Mouse (Mus musculus) lung, adult 18-20 months (tissue): ENCODE results near the gene Kctd6.
"Not testable (repeated sequence)": the region's sequence is repeated elsewhere in the genome, so short reads cannot be mapped to it uniquely, and the experiment has no call there.

ENCODE experiments used
- DNase-seq, 2 experiments: peaks; one replicate each; pipeline ENCODE4 v3.0.0; 2022; ENCODE audit warnings: mixed read lengths in 2 of 2

Gene Kctd6

DNA sequence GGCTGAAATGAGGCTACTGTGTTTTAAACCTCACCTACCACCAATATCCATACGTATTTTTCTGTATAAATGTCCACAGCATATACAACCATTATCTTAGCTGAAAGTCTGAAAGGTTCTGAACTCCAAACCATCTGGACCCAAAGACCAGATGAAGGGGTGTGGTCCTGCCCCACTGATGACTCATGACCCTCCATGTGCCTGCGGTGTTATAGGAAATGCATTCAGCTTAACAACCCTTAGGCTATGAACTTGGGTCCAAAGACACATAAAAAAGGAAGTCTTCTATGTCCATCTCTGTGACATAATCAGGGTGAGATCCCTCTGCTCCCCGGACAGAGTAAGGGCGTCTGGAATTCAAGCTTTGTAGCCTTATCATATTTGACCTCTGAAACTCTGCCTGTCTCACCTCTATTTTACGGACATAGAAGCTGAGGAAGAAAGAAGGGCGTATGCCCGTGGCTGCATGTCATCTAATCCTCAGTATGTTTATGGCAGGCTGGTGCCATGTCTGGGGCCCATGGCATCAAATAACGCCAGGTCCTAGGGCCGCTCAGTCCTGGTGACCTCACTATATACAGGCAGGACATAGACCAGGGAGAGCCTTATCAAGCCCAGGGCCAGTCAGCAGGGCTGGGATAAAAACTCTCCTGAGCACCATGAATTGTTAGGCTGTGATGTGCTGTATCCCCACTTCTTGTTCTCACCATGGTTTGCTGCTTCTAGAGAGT lies 36.4 kb downstream of the Kctd6 start:
- DNase-seq: no peak

DNA sequence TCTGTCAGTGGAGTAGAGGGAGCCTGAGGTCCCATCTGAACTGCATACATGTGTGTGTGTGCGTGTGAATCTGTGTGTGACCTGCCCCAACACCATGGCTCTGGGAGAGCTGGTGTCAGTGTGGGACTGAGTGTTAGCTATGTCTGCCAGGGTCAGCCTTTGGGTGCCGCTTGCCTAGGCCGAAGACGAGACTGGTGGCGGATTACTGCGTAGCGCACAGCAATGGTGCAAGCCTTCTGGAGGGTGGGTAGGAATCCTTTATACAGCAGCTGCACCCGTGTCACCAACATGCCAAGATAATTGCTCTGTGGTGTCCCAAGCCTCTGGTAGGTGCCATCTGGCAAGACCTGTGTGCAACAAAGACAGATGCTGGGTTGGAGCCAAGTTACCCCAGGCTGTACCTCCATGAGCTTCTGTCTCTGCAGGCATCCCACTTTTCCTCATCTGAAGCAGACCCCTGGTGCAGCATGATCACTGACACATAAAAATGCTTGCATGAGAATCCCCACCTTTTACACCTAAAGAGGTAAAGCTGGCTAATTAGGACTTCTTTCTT lies 37.5 kb downstream of the Kctd6 start:
- DNase-seq: no peak

DNA sequence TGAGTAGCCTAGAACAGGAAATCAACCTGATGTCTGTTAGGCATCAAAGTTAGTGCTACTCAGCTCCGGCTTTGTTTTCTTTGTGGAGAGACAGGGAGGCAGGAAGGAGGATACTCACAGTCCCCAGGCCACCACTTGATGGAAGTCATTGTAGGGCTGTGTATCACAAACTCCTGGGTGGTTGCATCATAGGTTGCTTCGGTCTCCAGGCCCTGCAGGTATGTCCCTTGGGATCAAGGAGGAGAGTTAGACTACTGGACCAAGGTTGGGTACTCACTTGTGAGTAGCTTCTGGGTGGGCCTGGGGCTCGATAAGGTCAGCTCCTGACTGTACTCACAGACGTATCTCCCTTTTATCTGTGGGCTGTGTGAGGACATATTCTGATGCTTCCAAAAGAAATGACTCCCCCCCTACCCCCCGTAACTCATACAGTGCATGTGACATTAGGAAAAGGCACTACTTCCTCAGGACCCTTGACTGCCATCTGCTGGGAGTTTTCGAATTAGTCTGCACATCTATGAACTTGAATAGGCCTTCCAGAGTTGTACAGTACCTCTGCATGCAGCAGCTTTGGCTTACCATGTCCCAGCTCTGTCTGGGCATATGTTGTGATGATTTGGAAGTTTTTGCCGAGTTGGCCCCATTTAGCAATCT lies 41.3 kb downstream of the Kctd6 start:
- DNase-seq: peak; percentile 41 to 50

DNA sequence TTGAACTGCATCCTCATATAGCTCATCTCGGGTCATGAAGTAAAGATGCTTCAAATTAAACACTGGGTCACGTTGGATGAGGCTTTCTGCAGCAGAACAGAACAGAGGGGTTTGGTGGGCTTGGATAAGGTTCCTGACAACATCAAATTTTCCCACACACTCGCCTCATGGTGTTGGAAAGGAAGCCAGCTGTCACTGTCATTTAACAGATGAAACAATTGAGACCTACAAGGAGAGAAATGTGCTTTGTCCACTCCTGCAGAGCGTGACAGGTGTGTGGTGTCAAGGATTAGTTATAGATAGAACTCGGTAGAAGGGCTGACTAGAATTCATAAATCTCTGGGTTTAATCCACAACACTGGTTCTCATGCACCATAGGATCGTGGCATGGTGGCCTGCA lies 42.1 kb downstream of the Kctd6 start:
- DNase-seq: no peak

DNA sequence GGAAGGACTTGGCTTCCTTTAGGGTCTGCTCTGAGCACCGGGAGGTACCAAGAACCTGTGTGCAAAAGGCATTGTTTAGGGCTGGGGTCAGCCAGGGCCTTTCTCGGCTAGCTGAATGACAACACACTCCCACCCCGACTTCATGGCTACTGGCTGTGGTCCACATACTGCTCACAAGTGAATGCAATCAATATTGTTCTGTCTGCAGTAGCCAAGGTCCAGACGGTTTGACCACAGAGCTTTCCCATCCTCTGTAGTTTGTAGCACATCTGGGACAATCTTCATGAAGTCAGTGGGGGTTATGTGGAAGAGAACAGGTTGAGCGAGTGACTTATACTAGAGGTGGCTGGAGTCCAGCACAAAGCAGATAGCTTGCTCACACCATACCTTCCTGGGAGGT lies 42.9 kb downstream of the Kctd6 start:
- DNase-seq: no peak

DNA sequence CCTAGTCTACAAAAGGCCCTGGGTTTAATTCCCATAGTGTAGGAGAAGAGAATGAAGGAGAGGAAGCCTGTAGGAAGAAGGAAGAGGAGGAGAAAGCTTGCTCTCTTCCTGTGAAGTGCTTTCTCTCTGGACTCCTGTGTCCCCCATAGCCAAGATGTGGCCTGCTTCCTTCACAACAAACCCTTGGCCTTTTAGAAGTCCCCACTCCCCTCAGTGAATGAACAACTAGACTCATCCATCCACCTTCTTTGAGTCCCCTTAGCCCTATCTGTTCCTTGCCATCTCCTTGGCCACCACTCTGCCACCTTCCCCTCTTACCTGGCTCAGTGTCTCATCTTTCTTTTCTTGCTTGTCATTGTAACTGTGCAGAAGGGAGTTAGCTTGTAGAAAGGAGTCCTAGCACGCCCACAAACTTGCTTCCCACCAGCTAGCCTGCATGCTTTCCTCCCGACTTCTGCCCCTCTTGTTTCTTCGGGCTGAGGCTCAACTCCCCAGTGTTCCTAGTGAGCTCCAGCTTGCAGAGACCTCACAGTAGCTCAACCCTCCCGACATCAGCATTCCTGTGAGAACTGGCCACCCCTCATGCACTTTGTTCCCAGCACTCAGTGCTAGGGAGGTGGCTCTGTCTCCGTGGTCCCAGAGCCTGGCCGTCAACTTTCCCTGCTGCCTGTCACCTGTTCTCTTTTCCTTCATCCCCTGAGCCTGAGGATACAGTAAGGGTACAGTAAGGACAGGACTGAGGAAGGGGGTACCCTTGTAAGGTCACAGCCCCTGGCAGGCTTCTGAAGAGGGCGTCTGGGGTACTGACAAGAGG lies 43.8 kb downstream of the Kctd6 start:
- no peak for DNase-seq

DNA sequence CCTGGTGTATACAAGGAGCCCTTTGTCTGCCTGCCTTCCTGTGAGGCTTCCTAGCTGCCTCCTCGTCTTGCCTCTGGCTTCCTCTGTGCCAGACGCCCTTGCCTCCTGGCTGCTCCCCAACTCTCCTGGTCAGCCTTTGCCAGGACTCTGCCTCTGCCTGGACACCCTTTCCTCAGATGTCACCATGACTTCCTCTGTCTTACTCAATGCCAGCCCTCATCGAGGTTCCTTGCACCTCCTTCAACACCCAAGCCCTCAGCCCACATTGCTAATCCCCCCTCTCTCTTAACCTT lies 44.3 kb downstream of the Kctd6 start:
- DNase-seq: peak in 1 of 2 experiments; percentile 43

DNA sequence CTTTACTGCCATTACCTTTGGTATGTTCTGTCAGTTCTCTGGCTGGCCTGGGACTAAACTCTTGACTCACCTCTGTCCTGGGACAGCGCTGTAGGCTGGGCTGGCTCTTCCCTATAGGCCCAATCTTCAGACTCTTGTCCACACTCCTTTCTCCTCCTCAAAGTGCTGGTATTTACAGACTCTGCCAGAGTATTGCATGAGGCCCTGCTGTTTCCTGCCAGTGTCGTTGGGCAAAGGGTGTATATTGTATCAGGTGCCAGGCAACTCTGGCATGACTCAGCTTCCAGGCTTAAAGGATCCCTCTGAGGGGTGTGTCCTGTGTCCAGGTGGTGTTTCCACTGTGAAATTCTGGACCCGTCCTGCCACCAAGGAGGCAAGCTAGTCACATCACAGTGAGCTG lies 44.8 kb downstream of the Kctd6 start:
- DNase-seq: peak; percentile 50 to 80

DNA sequence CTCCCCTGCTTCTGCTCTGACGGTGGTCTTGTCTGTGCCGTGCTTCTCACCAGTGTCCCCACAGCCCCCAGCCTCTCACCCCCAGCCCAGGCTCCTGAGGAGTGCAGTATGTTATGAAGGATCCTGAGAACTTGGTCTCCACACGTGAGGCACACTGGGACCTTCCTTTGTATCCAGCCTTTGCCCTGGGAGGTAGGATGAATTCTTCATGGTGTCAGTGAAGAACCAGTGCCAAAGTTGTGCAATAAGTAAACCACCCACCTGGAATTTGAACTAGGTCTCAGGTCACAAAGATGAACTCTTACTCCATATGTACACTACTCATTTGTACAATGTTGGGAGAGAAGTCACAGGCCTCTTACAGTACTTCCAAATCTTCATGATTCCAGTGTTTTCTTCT lies 45.2 kb downstream of the Kctd6 start, which contains the start of gene Acox2:
Gene Acox2, minus strand, starts transcription at position 188 of the 400 bp plus-strand sequence.
- peak in 1 of 2 experiments; percentile 13 for DNase-seq

DNA sequence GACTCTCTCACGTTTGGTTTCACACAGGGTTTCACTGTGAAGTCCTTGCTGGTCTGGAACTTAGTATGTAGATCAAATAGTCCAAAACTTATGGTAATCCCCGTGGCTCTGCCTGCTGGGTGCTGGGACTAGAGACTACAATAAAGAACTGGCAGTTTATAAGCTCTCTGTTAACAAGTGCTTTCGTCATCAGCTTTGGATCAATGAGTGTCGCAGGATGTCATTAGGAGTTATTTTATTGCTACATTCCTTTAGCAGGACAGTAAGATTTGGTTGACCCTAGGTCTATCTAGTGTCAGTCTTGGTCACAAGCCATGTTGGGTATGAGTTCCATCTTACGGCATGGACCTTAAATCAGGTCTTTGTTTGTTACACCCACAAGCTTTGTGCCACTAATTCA lies 46.3 kb downstream of the Kctd6 start:
- no peak for DNase-seq

DNA sequence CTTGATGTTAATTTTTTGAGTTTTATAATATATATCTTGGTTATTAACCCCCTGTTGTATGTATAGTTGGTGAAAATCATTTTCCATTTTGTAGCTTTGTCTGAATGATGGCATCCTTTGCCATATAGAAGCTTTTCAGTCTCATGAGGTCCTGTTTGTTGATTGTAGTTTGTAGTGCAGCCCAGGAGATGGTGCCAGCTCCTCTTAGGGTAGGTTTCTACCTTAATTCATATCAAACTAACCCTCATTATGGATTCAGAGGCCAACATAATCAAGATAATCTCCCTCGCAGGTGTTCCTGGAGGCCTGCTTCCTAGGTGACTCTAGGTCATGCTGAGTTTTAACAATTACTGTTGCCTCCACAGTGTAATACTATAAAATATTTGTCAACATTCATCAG lies 48.3 kb downstream of the Kctd6 start:
- DNase-seq: no peak

DNA sequence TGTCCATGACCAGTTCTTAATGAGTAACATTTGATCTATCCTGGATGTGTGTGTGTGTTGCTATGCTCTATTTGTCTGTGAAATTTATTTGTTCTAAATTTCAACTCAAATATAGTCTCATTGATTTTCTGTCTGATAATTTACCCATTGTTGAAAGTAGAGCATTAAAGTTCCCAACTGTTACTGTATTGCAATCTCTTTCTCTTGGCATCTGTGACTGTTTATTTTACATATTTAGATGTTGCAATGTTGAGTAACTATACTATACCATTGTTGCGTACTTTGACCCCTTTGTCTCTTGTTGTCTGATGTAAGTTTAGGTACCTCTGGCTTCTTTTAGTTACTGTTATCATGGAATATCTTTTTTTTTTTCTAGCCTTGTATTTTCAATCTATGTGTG lies 50.4 kb downstream of the Kctd6 start:
- no peak for DNase-seq

DNA sequence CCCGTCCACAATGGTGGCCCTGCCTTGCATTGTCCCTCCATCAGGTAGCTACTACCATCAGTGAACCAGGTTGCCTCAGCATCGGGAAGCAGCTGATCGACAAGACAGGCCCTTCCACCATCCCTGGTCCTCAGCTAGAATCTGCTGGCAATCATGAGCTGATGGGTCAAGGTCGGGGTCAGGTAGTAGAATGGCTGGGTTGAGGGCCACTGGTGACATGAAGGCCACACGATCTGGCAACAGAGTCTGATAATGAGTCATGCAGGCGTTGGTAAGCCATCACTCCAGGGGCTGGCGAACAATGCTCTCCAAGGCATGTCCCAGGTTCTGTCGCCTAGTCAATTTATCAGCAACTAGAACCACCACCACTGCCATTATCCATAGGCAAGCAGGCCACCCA lies 57.3 kb downstream of the Kctd6 start:
- DNase-seq: not testable (repeated sequence)
